Mouse (Mus musculus): ENCODE measurements at regions not wholly inside any gene's neighbourhood (a gene's known extent, or its start where the extent isn't known, plus 50 kb on each side); places are given as distances from the start of the nearest gene placed in this dataset.

GRCm38 (mm10) chr2:169351547-169351946 is 236.0 kb downstream of the Gm11011 start:
- no peak for DNase-seq (ENCODE audit: low spot score in 2 of 2)

- no peak for DNase-seq (ENCODE audit: low spot score in 2 of 2)
Measured at GRCm38 (mm10) chr2:169346107-169346506, 241.4 kb downstream of the Gm11011 start.

DNA sequence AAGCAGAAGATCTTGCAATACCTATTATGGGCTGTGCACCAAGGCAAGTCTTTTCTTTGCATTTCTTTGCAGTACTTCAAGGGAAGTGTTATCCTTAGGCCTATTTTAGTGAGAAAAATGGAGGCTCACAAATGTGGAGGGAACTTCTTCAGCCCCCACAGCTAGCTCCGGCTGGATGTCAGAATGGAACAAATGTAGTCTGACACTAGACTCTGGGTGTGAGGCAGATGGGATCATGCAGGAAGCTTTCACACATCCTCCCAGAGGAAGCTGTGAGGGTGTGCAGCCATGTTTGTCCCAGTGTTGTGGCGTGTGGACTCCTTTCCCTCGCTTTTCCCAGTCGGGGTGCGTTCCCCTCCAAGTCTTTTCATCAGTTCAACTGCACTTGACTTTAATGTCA is 268.0 kb downstream of the Gm11011 start:
- no peak for DNase-seq (ENCODE audit: low spot score in 2 of 2)

- no peak for DNase-seq (ENCODE audit: low spot score in 2 of 2)
Measured at GRCm38 (mm10) chr2:169314396-169314930, 273.1 kb downstream of the Gm11011 start.

GRCm38 (mm10) chr2:169311821-169312220 is 275.7 kb downstream of the Gm11011 start:
- DNase-seq (ENCODE audit: low spot score in 2 of 2): no peak

GRCm38 (mm10) chr2:169311356-169311755 is 276.2 kb downstream of the Gm11011 start:
- no peak for DNase-seq (ENCODE audit: low spot score in 2 of 2)

GRCm38 (mm10) chr2:169304360-169304759 is 283.2 kb downstream of the Gm11011 start:
- no peak for DNase-seq (ENCODE audit: low spot score in 2 of 2)

DNA sequence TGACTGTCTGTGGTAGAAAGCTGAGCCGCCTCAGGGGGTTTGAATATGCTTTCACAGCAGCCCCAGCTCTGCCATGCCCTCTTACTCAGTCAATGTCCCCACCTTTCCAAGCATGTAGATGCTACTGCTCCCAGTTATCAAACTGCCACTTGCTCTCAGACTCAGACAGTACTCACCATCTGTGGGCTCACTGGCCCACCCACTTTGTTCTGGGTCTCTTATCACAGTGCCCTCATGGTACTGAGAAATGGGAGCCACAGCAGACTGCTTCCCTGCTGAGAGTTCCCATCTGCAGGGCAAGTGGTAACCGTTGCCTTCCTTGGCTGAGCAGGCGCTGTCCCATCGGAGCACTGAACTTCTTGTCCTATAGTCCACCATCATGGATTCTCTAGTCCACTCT is 286.6 kb downstream of the Gm11011 start:
- no peak for DNase-seq (ENCODE audit: low spot score in 2 of 2)

GRCm38 (mm10) chr2:169300411-169300810 is 287.1 kb downstream of the Gm11011 start:
- no peak for DNase-seq (ENCODE audit: low spot score in 2 of 2)

DNA sequence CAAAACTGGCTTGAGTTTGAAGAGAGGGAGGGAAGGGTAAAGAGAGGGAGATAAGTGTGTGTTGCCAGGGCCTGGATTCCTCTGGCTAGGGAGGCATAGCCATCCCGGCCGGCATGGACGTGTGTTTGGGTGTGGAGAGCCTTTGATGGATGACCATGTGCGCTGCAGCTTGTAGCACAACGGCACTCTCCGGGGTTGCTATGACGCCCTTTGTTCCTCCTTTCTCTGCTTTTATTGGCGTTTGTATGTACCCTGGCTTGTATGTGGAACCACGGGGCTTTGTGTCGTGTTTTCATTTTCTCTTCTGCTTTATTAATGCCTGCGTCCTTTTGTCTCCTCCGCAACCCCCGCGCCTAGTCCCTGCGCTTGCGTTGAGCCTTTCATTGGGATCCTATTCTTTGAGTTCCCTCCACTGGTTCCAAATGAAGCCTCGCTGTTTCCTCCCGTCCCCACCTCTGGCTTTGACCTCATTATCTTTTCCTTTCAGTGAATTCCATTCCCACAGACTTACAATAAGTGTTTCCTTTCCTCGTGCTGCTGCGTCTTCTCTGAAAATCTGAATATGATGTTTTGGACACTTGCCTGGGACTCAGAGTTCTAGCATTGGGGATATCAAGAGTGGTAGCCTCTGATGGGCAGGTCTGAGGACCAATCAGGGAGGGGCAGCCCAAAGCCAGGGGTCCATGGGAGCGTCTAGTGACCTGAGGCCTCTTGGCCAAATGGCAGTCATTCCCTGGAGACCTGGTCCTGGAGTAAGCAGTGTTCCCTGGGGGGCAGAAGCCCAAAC is 289.5 kb downstream of the Gm11011 start:
- DNase-seq (ENCODE audit: low spot score in 2 of 2): no peak

GRCm38 (mm10) chr2:169297226-169297625 is 290.3 kb downstream of the Gm11011 start:
- no peak for DNase-seq (ENCODE audit: low spot score in 2 of 2)

GRCm38 (mm10) chr2:169293351-169293750 is 294.2 kb downstream of the Gm11011 start:
- no peak for DNase-seq (ENCODE audit: low spot score in 2 of 2)

GRCm38 (mm10) chr2:169288891-169289605 is 298.5 kb downstream of the Gm11011 start:
- DNase-seq (ENCODE audit: low spot score in 2 of 2): no peak

DNA sequence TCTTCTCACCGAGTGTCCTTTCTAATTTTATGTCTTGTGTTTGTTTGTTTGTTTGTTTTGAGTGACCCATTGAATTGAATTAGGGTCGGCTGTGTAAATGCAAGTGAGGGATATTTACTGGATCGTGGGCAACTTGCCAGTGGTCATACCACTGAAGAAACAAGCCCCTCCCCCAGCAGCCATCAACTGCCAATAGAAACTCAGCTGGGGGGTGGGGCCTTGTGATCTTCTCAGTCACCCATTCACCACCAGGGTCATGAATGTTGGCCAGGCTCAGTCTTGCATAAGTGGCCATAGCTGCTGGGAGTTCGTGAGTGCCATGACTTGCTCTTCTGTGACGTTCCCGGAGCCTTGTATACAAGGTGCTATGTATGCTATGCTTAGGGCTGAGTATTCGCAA is 300.8 kb downstream of the Gm11011 start:
- no peak for DNase-seq (ENCODE audit: low spot score in 2 of 2)

- no peak for DNase-seq (ENCODE audit: low spot score in 2 of 2)
Measured at GRCm38 (mm10) chr2:169282508-169283117, 304.9 kb downstream of the Gm11011 start.

GRCm38 (mm10) chr2:169275371-169275770 is 312.2 kb downstream of the Gm11011 start:
- DNase-seq (ENCODE audit: low spot score in 2 of 2): no peak

- no peak for DNase-seq (ENCODE audit: low spot score in 2 of 2)
Measured at GRCm38 (mm10) chr2:169274101-169274500, 313.4 kb downstream of the Gm11011 start.

GRCm38 (mm10) chr2:169272622-169273021 is 314.9 kb downstream of the Gm11011 start:
- DNase-seq (ENCODE audit: low spot score in 2 of 2): no peak

DNA sequence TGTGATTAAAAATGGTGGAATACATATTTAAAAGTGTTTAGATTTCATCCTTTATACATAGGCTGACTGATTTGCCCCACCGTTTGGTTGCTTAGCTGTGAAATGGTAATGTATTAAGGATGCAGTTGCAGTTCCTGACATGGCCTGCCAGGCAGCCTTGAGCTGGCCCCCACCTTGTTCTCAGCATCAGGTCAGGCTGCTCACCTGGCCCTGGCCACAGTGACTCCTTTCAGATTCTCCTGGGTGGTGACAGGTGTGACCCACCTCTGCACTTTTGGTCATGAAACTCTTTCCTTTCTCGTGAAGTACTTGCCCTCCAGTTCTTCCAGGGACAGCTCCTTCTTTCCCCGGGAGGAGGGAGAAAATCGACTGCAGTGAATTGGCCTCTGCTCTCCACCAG is 315.5 kb downstream of the Gm11011 start:
- no peak for DNase-seq (ENCODE audit: low spot score in 2 of 2)

DNA sequence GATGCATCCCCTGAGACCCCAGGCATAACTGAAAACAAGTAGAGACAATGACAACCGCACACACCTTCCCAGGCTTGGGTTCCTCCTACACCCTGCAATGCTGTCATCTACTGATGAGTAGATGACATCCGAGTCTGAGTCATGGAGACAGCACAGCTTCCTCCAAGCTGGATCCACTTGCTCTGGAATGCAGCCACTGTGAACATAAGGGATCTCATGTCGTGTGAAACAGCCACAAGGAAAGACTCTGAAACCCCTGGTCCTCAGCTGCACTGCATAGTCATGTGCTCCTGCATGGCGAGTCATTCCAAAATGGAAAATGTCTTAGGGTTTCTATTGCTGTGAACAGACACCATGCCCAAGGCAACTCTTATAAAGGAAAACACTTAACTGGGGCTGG is 305.2 kb upstream of the Zfp64 start:
- DNase-seq (ENCODE audit: low spot score in 2 of 2): no peak

DNA sequence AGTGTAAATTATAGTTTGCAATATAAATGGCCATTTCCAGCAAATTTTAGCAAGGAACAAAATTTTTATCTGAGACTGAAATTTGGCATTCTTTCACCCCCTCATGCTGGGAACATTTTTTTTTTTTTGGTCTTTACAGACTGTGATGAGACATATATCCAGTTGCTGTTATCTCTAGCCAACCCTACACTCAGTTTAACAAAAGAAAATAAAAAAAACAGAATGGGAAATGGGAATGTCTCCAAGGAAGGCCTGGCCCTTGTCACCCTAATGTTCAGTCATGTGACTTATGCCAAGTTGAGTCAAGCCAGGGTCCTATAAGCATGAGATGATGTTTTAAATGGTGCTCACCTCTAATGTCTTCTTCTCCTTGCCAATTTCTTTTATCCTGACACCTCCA is 289.2 kb upstream of the Zfp64 start:
- no peak for DNase-seq (ENCODE audit: low spot score in 2 of 2)

- DNase-seq (ENCODE audit: low spot score in 2 of 2): no peak
Measured at GRCm38 (mm10) chr2:169243981-169244380, 288.6 kb upstream of the Zfp64 start.

GRCm38 (mm10) chr2:169237856-169238255 is 282.5 kb upstream of the Zfp64 start:
- DNase-seq (ENCODE audit: low spot score in 2 of 2): no peak

Measured in thymus, postnatal 10 days (tissue).